Mouse (Mus musculus): ENCODE measurements around the gene Gpr179.

The Gpr179 gene

DNA sequence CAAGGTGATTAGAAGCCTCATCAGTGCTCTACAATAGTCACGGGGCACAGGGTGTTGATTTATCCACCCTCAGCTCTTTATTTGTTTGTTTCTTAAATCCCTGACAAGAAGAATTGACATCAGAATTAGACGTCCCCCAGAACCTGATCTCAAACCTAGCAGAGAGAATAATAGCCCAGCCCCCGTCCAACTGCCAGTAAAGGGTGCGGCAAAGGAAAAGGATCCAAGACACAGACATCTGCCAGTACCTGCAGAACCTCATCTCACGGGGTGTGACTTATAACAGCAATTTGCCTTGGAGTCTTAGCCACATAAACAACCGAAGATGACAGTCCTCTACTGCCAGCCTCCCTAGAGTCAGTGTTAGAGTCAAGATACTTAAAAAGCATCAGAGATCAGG, 64.9 kb downstream of the Gpr179 start:
- DNase-seq (ENCODE audit: low read depth, low spot score), result no peak

- DNase-seq (ENCODE audit: low read depth, low spot score), result peak; percentile 85
Measured at GRCm38 (mm10) chr11:97285852-97286775, 65.8 kb downstream of the Gpr179 start.

GRCm38 (mm10) chr11:97284854-97285253, 67.0 kb downstream of the Gpr179 start:
- DNase-seq (ENCODE audit: low read depth, low spot score), result no peak

DNA sequence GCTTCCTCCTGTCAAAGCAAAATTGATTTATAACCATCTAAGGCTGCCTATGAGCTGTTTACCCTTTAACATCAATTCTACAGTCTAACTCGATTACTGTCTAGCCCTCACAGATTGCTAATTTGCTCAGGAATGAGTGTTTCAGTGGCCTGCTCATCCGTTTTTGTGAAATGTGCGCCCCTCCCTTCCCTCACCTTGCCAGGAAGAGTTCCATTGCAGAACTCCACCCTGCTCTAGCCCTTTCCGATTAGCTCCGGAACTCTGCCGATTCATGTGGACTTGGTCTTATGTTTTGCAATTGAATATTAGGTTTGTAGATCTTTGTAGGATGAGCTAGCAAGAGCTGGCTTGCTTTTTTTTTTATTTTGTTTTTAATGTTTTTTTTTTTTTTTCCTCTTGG, 69.7 kb downstream of the Gpr179 start:
- no peak for DNase-seq (ENCODE audit: low read depth, low spot score)

Data from 3T3-L1 (cell line).